Mouse (Mus musculus) inflammation-experienced regulatory T-cells, adult 6 months (primary cell): Measurements from ENCODE around the gene Carhsp1. TPM values are rescaled to one million over a fixed set of nuclear protein-coding genes. Genes with fewer than 3 reads are reported as not detected.

Source experiments
- ATAC-seq: one replicate; pipeline ENCODE4 v1.8.0; 2017
- polyA plus RNA-seq, 3 experiments: library from polyadenylated mRNA; unstranded; fragments of 100-300 nt; shearing (Covaris generic); gene quantifications; one replicate each; pipeline ENCODE4 v1.2.1; 2017

The Carhsp1 gene
- 10 to 100 TPM; 14.0 to 53.9 (median 14.9) TPM for polyA plus RNA-seq

- peak; percentile 85 for ATAC-seq
Measured at GRCm38 (mm10) chr16:8671551-8672349, at the start of gene Carhsp1. TSS of gene Carhsp1 (minus strand) at chr16:8672155.

GRCm38 (mm10) chr16:8720447-8720846, 48.5 kb upstream of the Carhsp1 start:
- ATAC-seq = peak; percentile 70

- no peak for ATAC-seq
Measured at GRCm38 (mm10) chr16:8717744-8718143, 45.8 kb upstream of the Carhsp1 start.

- no peak for ATAC-seq
Measured at GRCm38 (mm10) chr16:8716300-8716699, 44.3 kb upstream of the Carhsp1 start.

- no peak for ATAC-seq
Measured at GRCm38 (mm10) chr16:8715513-8716080, 43.6 kb upstream of the Carhsp1 start.

- no peak for ATAC-seq
Measured at GRCm38 (mm10) chr16:8714851-8715250, 42.9 kb upstream of the Carhsp1 start.

- ATAC-seq = no peak
Measured at GRCm38 (mm10) chr16:8711998-8712397, 40.0 kb upstream of the Carhsp1 start.

- no peak for ATAC-seq
Measured at GRCm38 (mm10) chr16:8700586-8700985, 28.6 kb upstream of the Carhsp1 start.

GRCm38 (mm10) chr16:8699556-8699955, 27.6 kb upstream of the Carhsp1 start:
- ATAC-seq = no peak

GRCm38 (mm10) chr16:8691206-8691605, 19.3 kb upstream of the Carhsp1 start:
- ATAC-seq = no peak

GRCm38 (mm10) chr16:8689979-8690656, 18.2 kb upstream of the Carhsp1 start:
- no peak for ATAC-seq

- ATAC-seq = no peak
Measured at GRCm38 (mm10) chr16:8687559-8688112, 15.7 kb upstream of the Carhsp1 start.

- no peak for ATAC-seq
Measured at GRCm38 (mm10) chr16:8686871-8687535, 15.0 kb upstream of the Carhsp1 start.

- peak; percentile 81 for ATAC-seq
Measured at GRCm38 (mm10) chr16:8686121-8686870, 14.3 kb upstream of the Carhsp1 start.

- no peak for ATAC-seq
Measured at GRCm38 (mm10) chr16:8685087-8685486, 13.1 kb upstream of the Carhsp1 start.

- no peak for ATAC-seq
Measured at GRCm38 (mm10) chr16:8680470-8680869, 8.5 kb upstream of the Carhsp1 start, which contains the start of gene Gm5767. TSS of gene Gm5767 (plus strand) at chr16:8680770.

- no peak for ATAC-seq
Measured at GRCm38 (mm10) chr16:8679780-8680179, 7.8 kb upstream of the Carhsp1 start.

GRCm38 (mm10) chr16:8678676-8679075, 6.7 kb upstream of the Carhsp1 start:
- no peak for ATAC-seq

- no peak for ATAC-seq
Measured at GRCm38 (mm10) chr16:8678035-8678434, 6.1 kb upstream of the Carhsp1 start.

- ATAC-seq = peak; percentile 23
Measured at GRCm38 (mm10) chr16:8676800-8677199, 4.8 kb upstream of the Carhsp1 start.

- ATAC-seq = no peak
Measured at GRCm38 (mm10) chr16:8676228-8676627, 4.3 kb upstream of the Carhsp1 start.

- no peak for ATAC-seq
Measured at GRCm38 (mm10) chr16:8675559-8675958, 3.6 kb upstream of the Carhsp1 start.
